Mouse (Mus musculus) kidney, adult 11 months (tissue): ENCODE data around the gene Taf1.

Source experiments
- DNase-seq: peaks from one replicate; pipeline ENCODE4 v3.0.0; 2022

Gene Taf1

DNA sequence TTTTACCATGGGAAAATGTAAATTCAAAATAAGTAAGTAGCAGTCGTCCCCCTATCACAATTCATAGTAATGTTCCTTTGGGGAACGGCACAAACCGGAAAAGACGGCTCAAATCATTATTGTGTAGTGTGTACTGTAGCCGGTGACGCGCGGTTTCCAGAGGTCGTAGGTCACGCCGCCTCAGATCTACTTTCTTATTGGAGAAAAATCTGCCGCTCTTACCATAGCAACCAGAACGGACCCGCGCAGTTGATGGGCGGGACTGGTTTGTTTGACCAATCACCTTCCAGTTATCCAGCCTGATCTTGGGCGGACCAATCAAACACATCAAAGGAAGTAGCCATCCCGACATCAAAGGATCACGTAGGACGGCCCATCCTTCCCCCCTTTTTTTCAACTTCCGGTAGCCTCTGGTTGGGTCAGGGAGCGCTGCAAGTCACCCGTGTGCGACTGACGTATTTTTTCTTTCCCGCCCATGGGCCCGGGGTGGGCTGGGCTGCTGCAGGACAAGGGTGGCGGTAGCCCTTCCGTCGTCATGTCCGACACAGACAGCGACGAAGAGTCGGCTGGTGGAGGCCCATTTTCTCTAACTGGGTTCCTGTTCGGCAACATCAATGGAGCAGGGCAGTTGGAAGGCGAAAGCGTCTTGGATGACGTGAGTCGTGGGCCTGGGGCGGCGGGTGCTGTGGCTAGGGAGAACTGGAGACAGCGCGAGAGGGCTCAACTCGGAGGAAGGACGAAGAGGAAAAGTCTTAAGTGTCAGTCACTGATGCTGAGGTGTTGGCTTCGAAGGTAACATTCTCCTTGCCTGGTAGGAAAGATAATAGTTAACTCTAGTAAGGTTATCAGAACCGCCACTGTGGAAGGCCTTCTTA is at the start of gene Taf1:
TSS of gene Taf1 (plus strand) at position 388 of the 875 bp plus-strand sequence.
- peak; percentile 98 for DNase-seq

DNA sequence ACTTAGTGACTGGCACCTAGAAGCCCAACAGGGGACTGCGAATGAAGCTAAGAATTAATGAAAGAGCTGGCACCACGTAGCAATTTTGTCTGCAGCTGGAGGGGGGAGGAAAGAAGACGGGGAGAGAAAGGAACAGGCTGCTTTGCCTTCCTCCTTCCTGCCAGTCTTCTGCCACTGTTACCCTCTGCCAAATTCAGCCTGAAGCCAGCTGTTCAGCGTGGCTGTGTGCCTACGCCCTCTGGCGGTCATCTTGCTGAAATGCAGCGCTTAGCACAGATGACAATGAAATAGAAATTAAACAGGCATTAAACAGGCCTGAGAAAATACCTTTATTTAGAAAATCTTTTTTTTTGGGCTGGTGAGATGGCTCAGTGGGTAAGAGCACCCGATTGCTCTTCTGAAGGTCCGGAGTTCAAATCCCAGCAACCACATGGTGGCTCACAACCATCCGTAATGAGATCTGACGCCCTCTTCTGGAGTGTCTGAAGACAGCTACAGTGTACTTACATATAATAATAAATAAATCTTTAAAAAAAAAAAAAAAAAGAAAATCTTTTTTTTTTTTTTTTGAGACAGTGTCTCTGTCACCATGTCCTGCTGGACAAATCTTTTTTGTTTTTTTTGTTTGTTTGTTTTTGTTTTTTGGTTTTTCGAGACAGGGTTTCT is 45.9 kb upstream of the Taf1 start:
- DNase-seq: peak; percentile 13

DNA sequence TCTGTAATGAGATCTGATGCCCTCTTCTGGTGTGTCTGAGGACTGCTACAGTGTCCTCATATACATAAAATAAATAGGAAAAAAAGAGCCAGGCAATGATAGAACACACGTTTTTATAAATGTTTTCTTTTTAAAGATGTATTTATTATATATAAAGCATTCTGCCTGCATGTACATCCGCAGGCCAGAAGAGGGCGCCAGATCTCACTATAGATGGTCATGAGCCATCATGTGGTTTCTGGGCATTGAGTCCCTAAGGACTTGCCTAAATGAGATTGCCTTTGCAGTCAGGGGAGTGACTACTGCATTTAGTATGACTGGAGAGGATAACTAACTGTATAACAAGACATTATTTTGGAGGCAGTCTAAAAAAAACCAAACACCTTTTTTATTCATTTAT is 27.9 kb upstream of the Taf1 start:
- DNase-seq: no peak

GRCm38 (mm10) chrX:101515710-101516109 is 16.8 kb upstream of the Taf1 start:
- DNase-seq: no peak

DNA sequence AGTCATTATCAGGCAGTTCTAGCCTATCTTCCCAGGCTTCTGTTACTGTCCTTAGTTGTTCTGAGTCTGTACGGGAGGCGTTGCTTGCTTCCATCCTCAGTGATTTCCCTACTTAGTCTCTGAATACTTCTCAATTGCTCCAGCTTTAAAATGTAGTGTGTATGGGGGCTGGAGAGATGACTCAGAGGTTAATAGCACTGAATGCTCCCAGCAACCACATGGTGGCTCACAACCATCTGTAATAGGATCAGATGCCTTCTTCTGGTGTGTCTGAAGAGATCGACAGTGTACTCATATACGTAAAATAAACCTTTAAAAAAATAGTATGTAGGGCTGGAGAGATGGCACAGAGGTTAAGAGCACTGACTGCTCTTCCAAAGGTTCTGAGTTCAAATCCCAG is 14.5 kb upstream of the Taf1 start:
- DNase-seq: no peak

DNA sequence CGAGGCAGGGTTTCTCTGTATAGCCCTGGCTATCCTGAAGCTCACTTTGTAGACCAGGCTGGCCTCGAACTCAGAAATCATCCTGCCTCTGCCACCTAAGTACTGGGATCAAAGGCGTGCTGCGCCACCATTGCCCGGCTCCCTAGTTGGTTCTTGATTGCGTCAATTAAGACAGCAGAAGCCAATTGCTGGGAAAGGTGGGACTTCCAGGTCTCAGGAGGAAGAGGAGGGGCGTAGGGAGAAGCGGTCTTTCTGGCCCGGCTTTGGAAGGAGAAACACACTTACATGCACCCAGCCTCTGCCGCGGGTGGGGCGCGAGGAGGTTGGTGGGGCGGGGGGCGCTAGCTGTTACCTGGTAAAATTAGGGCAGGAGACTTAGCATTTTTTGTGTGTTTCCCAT is 10.5 kb upstream of the Taf1 start:
- DNase-seq: peak; percentile 8

GRCm38 (mm10) chrX:101527356-101527755 is 5.2 kb upstream of the Taf1 start:
- no peak for DNase-seq

DNA sequence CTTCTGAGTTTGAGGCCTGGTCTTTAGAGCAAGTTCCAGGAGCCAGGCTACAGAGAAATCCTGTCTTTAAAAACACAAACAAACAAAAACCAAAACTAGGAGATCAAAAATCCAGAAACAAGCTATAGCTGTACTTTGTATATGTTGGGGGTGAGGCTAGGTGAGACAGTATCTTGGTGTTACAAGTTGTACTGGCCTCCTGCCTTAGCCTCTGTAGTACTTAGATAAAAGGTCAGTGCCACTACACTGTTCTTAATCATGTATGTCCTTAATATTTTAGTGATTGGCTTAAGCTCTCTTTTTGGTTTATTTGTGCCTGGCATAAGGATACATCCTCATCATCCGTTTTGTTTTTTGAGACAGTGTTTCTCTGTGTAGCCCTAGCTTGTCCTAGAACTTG is 52.9 kb downstream of the Taf1 start:
- no peak for DNase-seq

DNA sequence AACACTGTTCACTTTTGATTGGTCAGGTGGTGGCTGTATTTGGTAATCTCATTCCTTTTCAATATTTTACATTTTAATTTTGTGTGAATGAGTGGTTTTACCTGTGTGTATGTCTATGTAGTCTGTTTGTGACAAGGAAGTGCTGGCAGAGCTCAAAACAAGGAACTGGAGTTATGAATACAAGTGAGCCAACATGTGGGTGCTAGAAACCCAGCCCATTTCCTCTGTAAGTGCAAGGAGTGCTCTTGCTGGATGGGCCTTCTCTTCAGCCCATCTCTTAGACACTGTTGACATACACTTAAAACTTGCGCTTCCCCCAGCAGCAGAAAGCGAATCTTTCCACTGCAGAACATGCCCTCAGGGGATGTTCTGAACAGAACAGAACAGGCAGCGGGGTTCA is 83.6 kb downstream of the Taf1 start:
- DNase-seq: no peak

DNA sequence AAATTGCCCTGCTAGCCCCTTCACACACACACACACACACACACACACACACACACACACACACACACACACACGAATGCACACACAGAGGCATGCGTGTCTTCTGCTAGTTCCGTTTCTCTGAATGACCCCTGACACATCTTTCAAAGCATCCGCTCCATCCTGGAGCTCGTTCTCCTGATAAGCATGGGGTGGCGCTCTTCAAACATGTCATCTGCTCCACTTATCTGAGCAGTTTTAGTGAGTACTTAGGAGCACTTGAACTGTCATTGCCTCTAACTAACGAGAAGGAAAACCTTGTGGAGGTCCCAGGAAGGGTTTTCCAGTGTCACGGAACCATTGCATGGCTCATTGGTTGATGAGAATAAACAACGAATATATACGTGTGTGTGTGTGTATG is 85.4 kb downstream of the Taf1 start:
- DNase-seq: no peak

- no peak for DNase-seq
Measured at GRCm38 (mm10) chrX:101620317-101620716, 87.8 kb downstream of the Taf1 start.

GRCm38 (mm10) chrX:101622539-101622938 is 90.0 kb downstream of the Taf1 start:
- DNase-seq: no peak

DNA sequence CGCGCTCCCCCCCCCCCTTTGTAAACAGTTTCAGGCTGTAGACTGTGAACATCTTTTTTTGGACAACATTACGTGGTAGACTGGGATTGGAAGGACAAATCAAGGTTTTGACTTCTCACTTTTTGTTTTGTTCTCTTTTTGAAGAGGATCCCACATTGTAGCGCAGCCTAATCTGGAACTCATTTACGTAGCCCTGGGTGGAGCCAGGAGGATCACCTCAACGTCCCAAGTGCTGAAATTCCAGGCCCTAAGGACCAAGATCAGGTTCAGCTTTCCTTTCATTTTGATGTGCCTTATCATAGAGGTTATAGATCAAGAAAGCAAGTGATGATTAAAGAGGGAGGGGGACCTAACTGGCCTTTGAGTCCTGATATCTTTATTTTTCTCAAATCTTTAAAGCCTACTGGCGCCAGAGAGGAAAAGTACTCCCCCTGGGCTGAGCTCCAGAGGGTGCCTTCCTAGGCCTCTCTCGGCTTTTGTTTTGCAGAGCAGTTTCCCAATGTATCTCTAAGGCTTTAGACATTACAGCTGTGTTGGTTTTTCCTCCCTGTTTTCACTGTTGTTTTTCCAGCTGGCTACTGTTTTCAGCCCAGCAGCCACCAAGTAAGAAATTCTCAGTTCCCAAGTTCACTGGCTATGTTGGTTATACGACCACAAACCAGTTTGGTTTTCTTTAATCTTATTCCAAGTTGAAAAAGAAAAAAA is 104.4 kb downstream of the Taf1 start:
- no peak for DNase-seq

DNA sequence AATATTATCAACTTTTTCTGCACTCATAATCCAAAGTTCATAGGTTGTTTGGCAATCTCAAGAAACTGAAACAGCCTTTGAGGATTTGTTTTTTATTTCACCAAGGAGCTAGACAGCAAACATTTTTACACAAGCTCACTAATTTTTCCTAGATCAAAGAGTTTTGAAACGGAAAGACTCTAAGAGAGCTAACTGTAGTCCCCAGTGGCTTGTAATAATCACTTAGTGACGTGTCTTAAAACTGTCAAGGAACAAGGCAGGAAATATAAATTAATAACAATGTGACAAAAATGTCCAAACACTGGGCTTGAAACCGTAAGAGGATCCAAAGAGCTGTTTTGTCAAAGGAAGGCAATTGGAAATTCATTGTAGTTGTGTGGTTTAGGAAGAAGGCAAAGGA is 106.3 kb downstream of the Taf1 start:
- no peak for DNase-seq

- DNase-seq: no peak
Measured at GRCm38 (mm10) chrX:101639306-101639705, 106.8 kb downstream of the Taf1 start.

DNA sequence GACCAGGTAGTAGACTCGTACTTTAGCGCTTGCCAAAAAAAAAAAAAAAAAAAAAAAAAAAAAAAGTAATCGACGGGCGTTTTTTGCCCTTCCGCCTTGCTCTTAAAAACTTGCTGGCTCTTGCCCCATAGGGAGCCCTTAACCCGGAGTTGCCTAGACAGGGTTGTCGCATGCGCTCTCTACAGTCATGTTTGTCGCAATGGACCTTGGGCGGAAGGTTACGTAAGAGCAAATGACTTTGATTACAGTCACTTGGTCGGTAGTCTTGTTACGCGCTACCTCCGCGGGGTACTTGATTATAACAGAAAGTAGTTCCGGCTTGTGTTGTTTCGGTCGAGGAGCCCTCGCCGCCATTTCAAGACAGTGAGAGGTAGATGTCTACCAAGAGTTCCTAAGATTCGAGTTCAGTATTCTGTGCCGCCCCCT is 107.2 kb downstream of the Taf1 start, which contains the start of gene Ogt:
TSS of gene Ogt (plus strand) at position 320 of the 426 bp plus-strand sequence.
- DNase-seq: peak; percentile 93

DNA sequence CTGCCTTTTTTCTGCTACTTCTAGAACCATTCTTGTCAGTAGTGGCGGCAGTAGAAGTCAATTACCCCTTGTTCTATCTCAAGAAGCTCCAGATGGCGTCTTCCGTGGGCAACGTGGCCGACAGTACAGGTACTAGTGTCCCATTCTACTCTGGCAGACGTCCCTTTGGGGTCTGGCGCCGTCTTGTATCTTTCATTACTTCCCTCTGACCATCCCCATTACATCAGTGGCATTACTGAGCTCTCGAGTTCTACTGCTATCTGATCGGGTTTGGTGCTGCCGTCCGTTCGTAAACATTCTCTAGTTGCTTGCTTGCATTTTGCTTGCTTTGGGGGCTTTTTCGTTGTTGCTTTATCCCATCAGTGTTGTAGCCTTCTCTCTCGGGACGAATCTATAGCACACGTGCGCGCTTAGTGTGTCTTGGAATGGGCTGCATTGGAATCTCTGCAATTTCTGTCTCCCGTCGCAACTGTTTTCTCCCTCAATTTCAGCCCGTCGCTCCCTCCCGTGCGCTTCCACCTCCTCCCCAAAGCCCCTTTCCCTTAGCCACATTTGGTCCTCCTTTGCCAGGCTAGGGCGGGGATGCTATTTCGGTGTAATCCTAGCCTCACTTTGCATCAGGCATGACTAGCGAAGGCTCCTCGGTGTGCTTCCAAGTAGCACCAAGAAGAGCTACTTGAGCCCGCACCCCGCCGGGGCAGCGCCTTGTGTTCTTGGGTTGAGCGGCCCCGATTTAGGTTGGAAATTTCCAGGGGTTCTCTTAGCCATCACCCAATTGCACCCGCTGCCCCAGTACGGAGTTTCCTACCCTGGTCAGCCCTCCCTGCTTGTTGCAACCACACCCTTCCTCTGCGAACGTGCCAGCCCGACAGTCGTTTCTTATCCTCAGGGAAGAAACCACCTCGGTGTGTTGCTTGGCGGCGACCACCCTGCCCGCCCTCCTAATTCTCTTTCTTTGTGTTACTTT is 107.9 kb downstream of the Taf1 start:
- DNase-seq: peak; percentile 26

DNA sequence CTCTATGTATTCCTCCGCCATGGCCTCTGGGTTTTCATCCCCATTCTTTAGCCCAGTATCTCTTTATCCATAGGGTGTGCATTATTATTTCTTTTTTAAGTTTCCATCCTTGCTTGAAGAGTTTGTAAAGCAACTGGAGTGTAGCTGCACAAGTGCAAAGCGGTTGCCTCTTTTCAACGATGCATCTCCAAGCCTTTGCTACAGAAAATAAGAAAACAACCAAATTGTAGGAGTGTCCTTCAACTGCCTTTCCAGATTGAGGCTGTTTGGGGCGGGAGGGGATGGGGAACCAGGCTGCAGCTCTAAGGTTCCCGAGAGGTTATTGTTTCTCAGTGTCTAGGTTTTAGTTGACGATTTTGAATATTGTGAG is 108.6 kb downstream of the Taf1 start:
- DNase-seq: no peak

DNA sequence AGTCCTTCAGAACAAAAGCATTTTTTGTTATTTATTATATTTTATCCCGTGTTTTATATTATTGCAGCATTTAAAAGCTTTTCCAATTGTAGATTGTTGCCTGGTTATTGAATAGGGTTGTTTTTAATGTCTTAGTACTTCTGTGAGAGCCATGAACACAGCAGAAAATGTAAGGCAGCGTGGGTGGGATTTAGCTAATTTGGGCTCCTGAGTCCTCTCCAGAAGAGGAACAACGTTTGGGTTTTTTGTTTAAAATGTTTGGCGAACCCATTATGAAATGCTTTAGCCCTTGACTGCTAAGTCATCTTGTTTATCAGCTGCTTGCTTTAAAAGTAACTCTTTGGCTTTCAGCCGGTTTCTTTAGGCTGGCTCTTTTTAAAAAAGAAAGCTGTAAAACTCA is 109.6 kb downstream of the Taf1 start:
- no peak for DNase-seq

- DNase-seq: peak; percentile 45
Measured at GRCm38 (mm10) chrX:101645286-101645685, 112.8 kb downstream of the Taf1 start.

- no peak for DNase-seq
Measured at GRCm38 (mm10) chrX:101646621-101647020, 114.1 kb downstream of the Taf1 start.
